Mouse (Mus musculus): Measurements from ENCODE around the gene Entpd2. TPM values are rescaled to one million over a fixed set of nuclear protein-coding genes. Genes with fewer than 3 reads are reported as not detected.
A peak's percentile ranks its signal among the peaks of the same experiment; 100 is the strongest.

Gene Entpd2
- polyA plus RNA-seq (2015; fragmentation: Nextera tagmentation; extraction: Ambion mirVana): 11.0 and 14.8 TPM in 2 replicates

- WGBS: 1% methylated on average over 57 of the region's 57 CpGs
- Histone ChIP-seq H3K27me3 (peaks cover 92% of the 10 kb centered on the region), H3K9ac (peak within 1 kb of the TSS; percentile 60), H3K27ac (replicated peaks) (no peak within 1 kb of the TSS; the same call in 1 of the 2 replicates), H3K36me3 (no peaks in the 10 kb centered on the region), H3K4me2 (peak within 1 kb of the TSS; percentile 62), H3K4me1 (replicated peaks) (peaks cover 33% of the 10 kb centered on the region), H3K4me3 (peak within 1 kb of the TSS; percentile 35), H3K9me3 (no peaks in the 10 kb centered on the region)
- no peak for ATAC-seq (ENCODE audit: low read depth)
These were observed at the start of gene Entpd2 for GRCm38 (mm10) chr2:25395721-25396596. Gene Entpd2, plus strand, starts transcription at chr2:25395874.

GRCm38 (mm10) chr2:25348162-25348561, 47.5 kb upstream of the Entpd2 start:
- no peak overlapping the region for H3K9ac ChIP-seq
- no peaks in the 10 kb centered on the region for H3K27me3 ChIP-seq
- no peak for ATAC-seq (ENCODE audit: low read depth)
- WGBS: 92% methylated on average over 7 of the region's 7 CpGs
- H3K9me3 ChIP-seq: no peaks in the 10 kb centered on the region
- peaks cover 98% of the 10 kb centered on the region for H3K36me3 ChIP-seq
- no peak overlapping the region for H3K4me3 ChIP-seq
- H3K4me1 ChIP-seq (replicated peaks): no peaks in the 10 kb centered on the region
- H3K4me2 ChIP-seq: no peak overlapping the region
- H3K27ac ChIP-seq (replicated peaks): no peak overlapping the region

GRCm38 (mm10) chr2:25349499-25349898, 46.2 kb upstream of the Entpd2 start:
- H3K27ac ChIP-seq (replicated peaks): no peak overlapping the region
- H3K36me3 ChIP-seq: peaks cover 95% of the 10 kb centered on the region
- no peak overlapping the region for H3K4me2 ChIP-seq
- ATAC-seq (ENCODE audit: low read depth): no peak
- H3K4me1 ChIP-seq (replicated peaks): no peaks in the 10 kb centered on the region
- H3K27me3 ChIP-seq: no peaks in the 10 kb centered on the region
- no peaks in the 10 kb centered on the region for H3K9me3 ChIP-seq
- no peak overlapping the region for H3K9ac ChIP-seq
- H3K4me3 ChIP-seq: no peak overlapping the region
- WGBS: 97% methylated on average over 4 of the region's 4 CpGs

GRCm38 (mm10) chr2:25350701-25351100, 45.0 kb upstream of the Entpd2 start:
- H3K9me3 ChIP-seq: no peaks in the 10 kb centered on the region
- peaks cover 10% of the 10 kb centered on the region for H3K4me1 ChIP-seq (replicated peaks)
- no peak overlapping the region for H3K4me2 ChIP-seq
- H3K4me3 ChIP-seq: no peak overlapping the region
- no peak for ATAC-seq (ENCODE audit: low read depth)
- H3K9ac ChIP-seq: no peak overlapping the region
- peaks cover 83% of the 10 kb centered on the region for H3K36me3 ChIP-seq
- 95% methylated on average over 3 of the region's 3 CpGs for WGBS
- no peaks in the 10 kb centered on the region for H3K27me3 ChIP-seq
- H3K27ac ChIP-seq (replicated peaks): no peak overlapping the region

- no peak overlapping the region for H3K27ac ChIP-seq (replicated peaks)
- H3K36me3 ChIP-seq: peaks cover 50% of the 10 kb centered on the region
- H3K4me1 ChIP-seq (replicated peaks): peaks cover 28% of the 10 kb centered on the region
- no peak overlapping the region for H3K4me2 ChIP-seq
- no peak for ATAC-seq (ENCODE audit: low read depth)
- WGBS: 89% methylated on average over 6 of the region's 6 CpGs
- H3K4me3 ChIP-seq: no peak overlapping the region
- H3K9me3 ChIP-seq: no peaks in the 10 kb centered on the region
- no peak overlapping the region for H3K9ac ChIP-seq
- H3K27me3 ChIP-seq: no peaks in the 10 kb centered on the region
These were observed 41.5 kb upstream of the Entpd2 start for GRCm38 (mm10) chr2:25354211-25354610.

- Histone ChIP-seq H3K27me3 (no peaks in the 10 kb centered on the region), H3K9me3 (no peaks in the 10 kb centered on the region), H3K36me3 (peaks cover 37% of the 10 kb centered on the region), H3K4me3 (peak overlapping the region; percentile 54), H3K4me2 (peak overlapping the region; percentile 88), H3K9ac (peak overlapping the region; percentile 72), H3K4me1 (replicated peaks) (peaks cover 28% of the 10 kb centered on the region), H3K27ac (replicated peaks) (no peak overlapping the region)
- ATAC-seq (ENCODE audit: low read depth): peak; percentile 37; the same call in 1 of the 2 replicates
- WGBS: 42% methylated on average over 18 of the region's 18 CpGs
These were observed 40.1 kb upstream of the Entpd2 start for GRCm38 (mm10) chr2:25355419-25356066.

GRCm38 (mm10) chr2:25356208-25357079, 39.2 kb upstream of the Entpd2 start, which contains the start of gene Dpp7:
Gene Dpp7, minus strand, starts transcription at chr2:25356359.
- peak within 1 kb of the TSS; percentile 72 for H3K9ac ChIP-seq
- WGBS: 4% methylated on average over 13 of the region's 13 CpGs
- peaks cover 28% of the 10 kb centered on the region for H3K36me3 ChIP-seq
- no peaks in the 10 kb centered on the region for H3K27me3 ChIP-seq
- peak within 1 kb of the TSS; percentile 88 for H3K4me2 ChIP-seq
- H3K4me3 ChIP-seq: peak within 1 kb of the TSS; percentile 54
- ATAC-seq (ENCODE audit: low read depth): peak; percentile 80
- no peak within 1 kb of the TSS for H3K27ac ChIP-seq (replicated peaks)
- peaks cover 28% of the 10 kb centered on the region for H3K4me1 ChIP-seq (replicated peaks)
- no peaks in the 10 kb centered on the region for H3K9me3 ChIP-seq

- Histone ChIP-seq H3K4me1 (replicated peaks) (peaks cover 30% of the 10 kb centered on the region), H3K4me3 (no peak overlapping the region), H3K27me3 (peaks cover 23% of the 10 kb centered on the region), H3K27ac (replicated peaks) (no peak overlapping the region), H3K36me3 (no peaks in the 10 kb centered on the region), H3K9ac (no peak overlapping the region), H3K9me3 (no peaks in the 10 kb centered on the region), H3K4me2 (no peak overlapping the region)
- 86% methylated on average over 4 of the region's 4 CpGs for WGBS
- no peak for ATAC-seq (ENCODE audit: low read depth)
These were observed 35.8 kb upstream of the Entpd2 start for GRCm38 (mm10) chr2:25359848-25360247.

- no peak overlapping the region for H3K4me2 ChIP-seq
- no peak overlapping the region for H3K4me3 ChIP-seq
- 66% methylated on average over 13 of the region's 13 CpGs for WGBS
- no peak overlapping the region for H3K9ac ChIP-seq
- H3K27me3 ChIP-seq: peaks cover 52% of the 10 kb centered on the region
- no peak for ATAC-seq (ENCODE audit: low read depth)
- no peak overlapping the region for H3K27ac ChIP-seq (replicated peaks)
- no peaks in the 10 kb centered on the region for H3K36me3 ChIP-seq
- no peaks in the 10 kb centered on the region for H3K9me3 ChIP-seq
- peaks cover 12% of the 10 kb centered on the region for H3K4me1 ChIP-seq (replicated peaks)
These were observed 32.0 kb upstream of the Entpd2 start for GRCm38 (mm10) chr2:25363478-25364178.

- peaks cover 12% of the 10 kb centered on the region for H3K4me1 ChIP-seq (replicated peaks)
- H3K4me2 ChIP-seq: peak overlapping the region; percentile 99
- H3K4me3 ChIP-seq: peak overlapping the region; percentile 56
- peaks cover 55% of the 10 kb centered on the region for H3K27me3 ChIP-seq
- ATAC-seq (ENCODE audit: low read depth): no peak
- H3K9me3 ChIP-seq: no peaks in the 10 kb centered on the region
- WGBS: 97% methylated on average over 4 of the region's 4 CpGs
- no peaks in the 10 kb centered on the region for H3K36me3 ChIP-seq
- no peak overlapping the region for H3K27ac ChIP-seq (replicated peaks)
- H3K9ac ChIP-seq: no peak overlapping the region
These were observed 31.4 kb upstream of the Entpd2 start for GRCm38 (mm10) chr2:25364313-25364712.

GRCm38 (mm10) chr2:25364761-25365090, 30.9 kb upstream of the Entpd2 start:
- Histone ChIP-seq H3K27me3 (peaks cover 55% of the 10 kb centered on the region), H3K4me1 (replicated peaks) (peaks cover 12% of the 10 kb centered on the region), H3K36me3 (no peaks in the 10 kb centered on the region), H3K4me2 (peak overlapping the region; percentile 99), H3K27ac (replicated peaks) (no peak overlapping the region), H3K9ac (peak overlapping the region; percentile 79), H3K9me3 (no peaks in the 10 kb centered on the region), H3K4me3 (peak overlapping the region; percentile 56)
- WGBS: 30% methylated on average over 9 of the region's 9 CpGs
- ATAC-seq (ENCODE audit: low read depth): peak; percentile 30; the same call in 1 of the 2 replicates

Measured in neural tube, embryonic 13.5 days (tissue).